Mouse (Mus musculus): ENCODE results near the gene Kcnk3. TPM values are rescaled to one million over a fixed set of nuclear protein-coding genes. Genes with fewer than 3 reads are reported as not detected.

Gene Kcnk3
- polyA plus RNA-seq, 2 experiments, result 0.07 to 0.11 TPM

DNA sequence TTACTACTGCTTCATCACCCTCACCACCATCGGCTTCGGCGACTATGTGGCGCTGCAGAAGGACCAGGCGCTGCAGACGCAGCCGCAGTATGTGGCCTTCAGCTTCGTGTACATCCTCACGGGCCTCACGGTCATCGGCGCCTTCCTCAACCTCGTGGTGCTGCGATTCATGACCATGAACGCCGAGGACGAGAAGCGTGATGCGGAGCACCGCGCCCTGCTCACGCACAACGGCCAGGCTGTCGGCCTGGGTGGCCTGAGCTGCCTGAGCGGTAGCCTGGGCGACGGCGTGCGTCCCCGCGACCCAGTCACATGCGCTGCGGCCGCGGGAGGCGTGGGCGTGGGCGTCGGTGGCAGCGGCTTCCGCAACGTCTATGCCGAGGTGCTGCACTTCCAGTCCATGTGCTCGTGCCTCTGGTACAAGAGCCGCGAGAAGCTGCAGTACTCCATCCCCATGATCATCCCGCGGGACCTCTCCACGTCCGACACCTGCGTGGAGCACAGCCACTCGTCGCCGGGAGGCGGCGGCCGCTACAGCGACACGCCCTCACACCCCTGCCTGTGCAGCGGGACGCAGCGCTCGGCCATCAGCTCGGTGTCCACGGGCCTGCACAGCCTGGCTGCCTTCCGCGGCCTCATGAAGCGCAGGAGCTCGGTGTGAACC, 34.3 kb downstream of the Kcnk3 start:
- ATAC-seq (ENCODE audit: insufficient read depth), result no peak
- Histone ChIP-seq H3K4me2 (ENCODE audit: low read depth) (peak overlapping the region; percentile 39), H3K9ac (replicated peaks) (no peak overlapping the region), H3K36me3 (replicated peaks; ENCODE audit: control insufficient read depth, insufficient read depth, low read depth) (no peaks in the 10 kb centered on the region), H3K9me3 (ENCODE audit: control insufficient read depth, low read length) (no peaks in the 10 kb centered on the region), H3K27me3 (ENCODE audit: control insufficient read depth, insufficient read depth, low read length) (peaks cover 20% of the 10 kb centered on the region), H3K4me1 (replicated peaks; ENCODE audit: control insufficient read depth in 2 of 2, insufficient read depth in 2 of 2, low read length in 1 of 2) (no peaks in the 10 kb centered on the region), H3K27ac (no peak overlapping the region), H3K4me3 (ENCODE audit: insufficient read depth in 1 of 2, low read depth in 2 of 2, low read length in 2 of 2) (0 out of 4 replicates have a peak overlapping the region, but pooled peaks of 1 of the 2 experiments have one; percentile 5)
- WGBS (ENCODE audit: insufficient replicate concordance), result 5% methylated on average over 69 of the region's 69 CpGs
- no peak for DNase-seq (ENCODE audit: low read depth in 3 of 3, low spot score in 3 of 3)
- no peak for TF ChIP-seq EP300 (IDR thresholded peaks at IDR 0.05; ENCODE audit: low read depth)
- no peak for TF ChIP-seq CTCF (IDR thresholded peaks at IDR 0.05; ENCODE audit: low read depth)

- no peak for DNase-seq (ENCODE audit: low read depth in 3 of 3, low spot score in 3 of 3)
- H3K9ac ChIP-seq (replicated peaks), result no peak overlapping the region
Observed at GRCm38 (mm10) chr5:30622841-30623185, 34.8 kb downstream of the Kcnk3 start.

GRCm38 (mm10) chr5:30623380-30623779, 35.4 kb downstream of the Kcnk3 start:
- 51% methylated on average over 2 of the region's 2 CpGs for whole genome bisulfite sequencing (ENCODE audit: insufficient replicate concordance)
- Histone ChIP-seq H3K27ac (no peak overlapping the region), H3K9ac (replicated peaks) (no peak overlapping the region), H3K4me3 (ENCODE audit: insufficient read depth in 1 of 2, low read depth in 2 of 2, low read length in 2 of 2) (no peak overlapping the region), H3K27me3 (ENCODE audit: control insufficient read depth, insufficient read depth, low read length) (peaks cover 20% of the 10 kb centered on the region), H3K9me3 (ENCODE audit: control insufficient read depth, low read length) (no peaks in the 10 kb centered on the region), H3K36me3 (replicated peaks; ENCODE audit: control insufficient read depth, insufficient read depth, low read depth) (no peaks in the 10 kb centered on the region), H3K4me1 (replicated peaks; ENCODE audit: control insufficient read depth in 2 of 2, insufficient read depth in 2 of 2, low read length in 1 of 2) (no peaks in the 10 kb centered on the region), H3K4me2 (ENCODE audit: low read depth) (no peak overlapping the region)
- ATAC-seq (ENCODE audit: insufficient read depth) (no peak), DNase-seq (ENCODE audit: low read depth in 3 of 3, low spot score in 3 of 3) (no peak)
- TF ChIP-seq EP300 (IDR thresholded peaks at IDR 0.05; ENCODE audit: low read depth) (no peak), CTCF (IDR thresholded peaks at IDR 0.05; ENCODE audit: low read depth) (no peak)

More at GRCm38 (mm10) chr5:30622841-30623185, 34.8 kb downstream of the Kcnk3 start:
- Histone ChIP-seq H3K4me3 (ENCODE audit: insufficient read depth in 1 of 2, low read depth in 2 of 2, low read length in 2 of 2) (no peak overlapping the region), H3K36me3 (replicated peaks; ENCODE audit: control insufficient read depth, insufficient read depth, low read depth) (no peaks in the 10 kb centered on the region), H3K4me2 (ENCODE audit: low read depth) (peak overlapping the region; percentile 39), H3K9me3 (ENCODE audit: control insufficient read depth, low read length) (no peaks in the 10 kb centered on the region), H3K27ac (no peak overlapping the region), H3K4me1 (replicated peaks; ENCODE audit: control insufficient read depth in 2 of 2, insufficient read depth in 2 of 2, low read length in 1 of 2) (no peaks in the 10 kb centered on the region), H3K27me3 (ENCODE audit: control insufficient read depth, insufficient read depth, low read length) (peaks cover 20% of the 10 kb centered on the region)
- ATAC-seq (ENCODE audit: insufficient read depth), result no peak
- no peak for TF ChIP-seq CTCF (IDR thresholded peaks at IDR 0.05; ENCODE audit: low read depth)
- WGBS (ENCODE audit: insufficient replicate concordance), result 4% methylated on average over 10 of the region's 10 CpGs

DNA sequence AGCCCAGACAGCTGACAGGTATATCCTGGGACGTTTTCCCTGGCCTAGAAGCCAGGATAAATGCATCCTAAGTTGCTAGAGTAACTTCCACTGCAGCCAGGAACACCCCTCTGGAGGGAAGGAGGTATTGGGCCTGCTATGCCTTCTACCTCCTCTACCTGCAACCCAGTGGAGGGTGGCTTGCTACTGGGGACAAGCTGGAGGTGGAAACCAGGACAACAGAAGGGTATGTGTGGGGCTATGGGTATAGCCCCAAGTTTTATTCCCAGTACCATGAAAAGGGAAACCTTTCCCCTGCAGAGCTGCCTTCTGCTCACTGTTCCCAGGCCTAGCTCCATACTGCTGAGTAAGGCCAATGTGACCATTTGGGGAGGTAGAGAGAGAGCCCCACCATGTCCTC, 36.3 kb downstream of the Kcnk3 start:
- no peak for DNase-seq (ENCODE audit: low read depth in 3 of 3, low spot score in 3 of 3)
- no peak overlapping the region for H3K4me2 ChIP-seq (ENCODE audit: low read depth)
- H3K4me1 ChIP-seq (replicated peaks; ENCODE audit: control insufficient read depth in 2 of 2, insufficient read depth in 2 of 2, low read length in 1 of 2), result no peaks in the 10 kb centered on the region
- TF ChIP-seq CTCF (IDR thresholded peaks at IDR 0.05; ENCODE audit: low read depth) (no peak), EP300 (IDR thresholded peaks at IDR 0.05; ENCODE audit: low read depth) (no peak)
- no peaks in the 10 kb centered on the region for H3K9me3 ChIP-seq (ENCODE audit: control insufficient read depth, low read length)
- 17% methylated on average over 1 of the region's 1 CpGs for WGBS (ENCODE audit: insufficient replicate concordance)
- H3K27ac ChIP-seq, result no peak overlapping the region
- H3K9ac ChIP-seq (replicated peaks), result no peak overlapping the region
- peaks cover 20% of the 10 kb centered on the region for H3K27me3 ChIP-seq (ENCODE audit: control insufficient read depth, insufficient read depth, low read length)
- H3K36me3 ChIP-seq (replicated peaks; ENCODE audit: control insufficient read depth, insufficient read depth, low read depth), result no peaks in the 10 kb centered on the region
- no peak overlapping the region for H3K4me3 ChIP-seq (ENCODE audit: insufficient read depth in 1 of 2, low read depth in 2 of 2, low read length in 2 of 2)
- ATAC-seq (ENCODE audit: insufficient read depth), result no peak

GRCm38 (mm10) chr5:30624908-30625307, 36.9 kb downstream of the Kcnk3 start:
- Histone ChIP-seq H3K4me3 (ENCODE audit: insufficient read depth in 1 of 2, low read depth in 2 of 2, low read length in 2 of 2) (no peak overlapping the region), H3K4me1 (replicated peaks; ENCODE audit: control insufficient read depth in 2 of 2, insufficient read depth in 2 of 2, low read length in 1 of 2) (no peaks in the 10 kb centered on the region), H3K9ac (replicated peaks) (no peak overlapping the region), H3K9me3 (ENCODE audit: control insufficient read depth, low read length) (no peaks in the 10 kb centered on the region), H3K27ac (no peak overlapping the region), H3K4me2 (ENCODE audit: low read depth) (no peak overlapping the region), H3K36me3 (replicated peaks; ENCODE audit: control insufficient read depth, insufficient read depth, low read depth) (no peaks in the 10 kb centered on the region), H3K27me3 (ENCODE audit: control insufficient read depth, insufficient read depth, low read length) (peaks cover 20% of the 10 kb centered on the region)
- DNase-seq (ENCODE audit: low read depth in 3 of 3, low spot score in 3 of 3), result no peak
- TF ChIP-seq EP300 (IDR thresholded peaks at IDR 0.05; ENCODE audit: low read depth), result no peak
- TF ChIP-seq CTCF (IDR thresholded peaks at IDR 0.05; ENCODE audit: low read depth), result no peak
- 33% methylated on average over 4 of the region's 4 CpGs for WGBS (ENCODE audit: insufficient replicate concordance)
- ATAC-seq (ENCODE audit: insufficient read depth), result no peak
